Mouse (Mus musculus) lung, postnatal 0 days (tissue): ENCODE results near the gene Col6a1. TPM values are rescaled to one million over a fixed set of nuclear protein-coding genes. Genes with fewer than 3 reads are reported as not detected.
A peak's percentile ranks its signal among the peaks of the same experiment; 100 is the strongest.

Source experiments
- ATAC-seq: fragments of 200-750 bp; cut with Nextera tagmentation; 2 replicates; pipeline ENCODE4 v1.8.0; 2017; ENCODE audit warnings: moderate library complexity
- DNase-seq: peaks from one replicate; pipeline ENCODE4 v3.0.0-alpha.2; 2016; ENCODE audit warnings: low spot score
- H3K27ac ChIP-seq: fragments of 300-500 bp; sonication (generic); 2 replicates; pipeline ENCODE4 v1.5.1; 2014; ENCODE audit warnings: antibody characterized with exemption, mild to moderate bottlenecking, low read length, mixed read lengths
- H3K27me3 ChIP-seq: fragments of 300-500 bp; sonication (generic); replicated peaks from 2 replicates; pipeline ENCODE4 v1.6.1; 2014; ENCODE audit warnings: low read length, mixed read lengths; ENCODE audit not compliant: insufficient read depth
- H3K36me3 ChIP-seq: fragments of 300-500 bp; sonication (generic); 2 replicates; pipeline ENCODE4 v1.6.1; 2014; ENCODE audit warnings: low read length, mixed read lengths; ENCODE audit not compliant: insufficient read depth
- H3K4me1 ChIP-seq: fragments of 300-500 bp; sonication (generic); 2 replicates; pipeline ENCODE4 v1.6.1; 2014; ENCODE audit warnings: antibody characterized with exemption, low read depth, low read length, mixed read lengths; ENCODE audit not compliant: insufficient read depth
- H3K4me2 ChIP-seq: fragments of 300-500 bp; sonication (generic); replicated peaks from 2 replicates; pipeline ENCODE4 v1.6.1; 2014; ENCODE audit warnings: low read depth, mild to moderate bottlenecking, low read length, moderate library complexity, mixed read lengths
- H3K4me3 ChIP-seq: fragments of 300-500 bp; sonication (generic); 2 replicates; pipeline ENCODE4 v1.5.1; 2014; ENCODE audit warnings: low read depth, low read length
- H3K9ac ChIP-seq: fragments of 300-500 bp; sonication (generic); replicated peaks from 2 replicates; pipeline ENCODE4 v1.6.1; 2014; ENCODE audit warnings: low read depth, mild to moderate bottlenecking
- H3K9me3 ChIP-seq: fragments of 300-500 bp; sonication (generic); 2 replicates; pipeline ENCODE4 v1.6.1; 2016; ENCODE audit warnings: low read length, mixed read lengths
- CTCF ChIP-seq: IDR thresholded peaks from 2 replicates; pipeline ENCODE4 v1.5.1; 2016; ENCODE audit warnings: antibody characterized with exemption, mild to moderate bottlenecking
- EP300 ChIP-seq: IDR thresholded peaks from 2 replicates; pipeline ENCODE4 v1.6.1; 2016; ENCODE audit warnings: antibody characterized with exemption, mild to moderate bottlenecking, control low read depth
- WGBS: fragments of 180-500 bp; shearing (Covaris S2); extraction: QIAGEN DNeasy Blood & Tissue Kit; methylation state at CpG from one replicate; pipeline ENCODE4 v1.1.7; 2014; 5-methylcytosine and 5-hydroxymethylcytosine counted together
- polyA plus RNA-seq: library from polyadenylated mRNA; unstranded; fragments of >200 nt; fragmentation: Nextera tagmentation; extraction: Ambion mirVana; gene quantifications from 2 replicates; pipeline ENCODE4 v1.2.1, GENCODE M21; 2015

Gene Col6a1
- polyA plus RNA-seq, 1 experiment from 2014 or later = 387 TPM

DNA sequence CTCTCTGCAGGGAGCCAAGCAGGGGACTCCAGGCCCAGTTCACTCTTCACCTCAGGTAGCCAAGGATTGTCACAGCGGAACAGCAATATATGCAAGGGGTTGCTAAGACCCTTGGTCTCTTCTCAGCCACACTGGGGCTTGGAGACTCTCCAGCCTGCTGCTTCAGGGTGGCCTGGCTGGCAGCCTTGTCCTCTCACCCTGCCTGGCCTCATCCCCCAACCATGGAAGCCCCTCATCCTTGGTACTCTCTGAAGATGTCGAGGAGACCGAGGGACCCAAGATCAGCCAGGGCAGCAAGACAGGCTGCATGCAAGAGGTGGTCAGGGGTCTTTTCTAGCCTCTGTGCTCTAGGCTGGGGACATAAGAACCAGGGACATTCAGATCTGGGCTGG, 7.7 kb upstream of the Col6a1 start:
- 25% methylated on average over 3 of the region's 3 CpGs for WGBS
- no peak; the same call in 1 of the 2 replicates for TF ChIP-seq EP300
- no peak for TF ChIP-seq CTCF
- H3K27ac ChIP-seq = peak overlapping the region; percentile 79
- H3K4me1 ChIP-seq = peaks cover 8% of the 10 kb centered on the region; the same call in 1 of the 2 replicates
- 0 out of 2 replicates have a peak overlapping the region, but pooled peaks have one; percentile 22 for H3K4me2 ChIP-seq
- H3K4me3 ChIP-seq = no peak overlapping the region
- H3K36me3 ChIP-seq = no peaks in the 10 kb centered on the region
- no peaks in the 10 kb centered on the region for H3K27me3 ChIP-seq
- ATAC-seq = no peak; the same call in 1 of the 2 replicates
- H3K9me3 ChIP-seq = no peaks in the 10 kb centered on the region
- no peak overlapping the region for H3K9ac ChIP-seq
- no peak for DNase-seq

DNA sequence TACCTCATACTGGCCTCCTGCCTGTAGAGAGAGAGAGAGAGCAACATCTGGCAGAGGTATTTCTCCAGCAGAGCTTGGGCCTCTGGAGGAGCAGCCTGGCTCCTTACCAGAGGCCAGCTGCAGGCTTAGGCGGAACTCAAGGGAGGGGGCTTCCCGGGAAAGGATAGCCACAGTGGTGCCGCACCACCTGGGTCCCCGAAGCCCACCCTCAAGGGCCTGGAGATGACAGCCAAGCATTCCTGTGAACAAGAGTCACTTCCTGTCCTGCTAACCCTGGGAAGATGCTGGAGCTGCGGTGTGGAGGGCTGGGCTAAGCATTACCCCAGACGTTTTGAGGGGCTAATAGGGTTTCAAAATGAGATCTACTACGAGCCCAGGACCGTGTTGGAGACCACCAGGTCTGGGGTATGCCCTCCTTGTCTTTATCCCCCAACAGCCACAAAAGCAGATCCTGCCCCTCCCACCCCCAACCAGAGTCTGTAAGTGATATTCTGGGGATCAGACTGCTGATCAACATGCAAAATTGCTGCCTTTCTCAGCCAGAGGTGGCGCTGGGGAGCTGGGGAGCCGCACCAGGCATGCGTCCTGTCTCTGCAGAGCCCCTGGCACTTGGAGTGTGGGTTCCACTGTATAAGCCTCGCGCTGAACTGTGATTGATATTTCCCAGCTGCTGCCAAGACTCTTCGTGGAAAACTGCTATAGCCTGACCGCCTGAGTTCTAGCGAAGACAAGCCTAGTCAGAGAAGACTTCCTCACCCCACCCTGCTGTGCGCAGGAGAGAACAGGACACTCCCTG, 7.1 kb upstream of the Col6a1 start:
- Histone ChIP-seq H3K9ac (no peak overlapping the region), H3K4me3 (no peak overlapping the region), H3K27ac (peak overlapping the region; percentile 79), H3K36me3 (no peaks in the 10 kb centered on the region), H3K4me2 (peak overlapping the region; percentile 22; the same call in 1 of the 2 replicates), H3K4me1 (peaks cover 12% of the 10 kb centered on the region; the same call in 1 of the 2 replicates), H3K9me3 (no peaks in the 10 kb centered on the region), H3K27me3 (no peaks in the 10 kb centered on the region)
- peak; percentile 66 for TF ChIP-seq EP300
- TF ChIP-seq CTCF = peak; percentile 88
- 10% methylated on average over 17 of the region's 17 CpGs for WGBS
- peak; percentile 90 for ATAC-seq
- peak; percentile 94 for DNase-seq

DNA sequence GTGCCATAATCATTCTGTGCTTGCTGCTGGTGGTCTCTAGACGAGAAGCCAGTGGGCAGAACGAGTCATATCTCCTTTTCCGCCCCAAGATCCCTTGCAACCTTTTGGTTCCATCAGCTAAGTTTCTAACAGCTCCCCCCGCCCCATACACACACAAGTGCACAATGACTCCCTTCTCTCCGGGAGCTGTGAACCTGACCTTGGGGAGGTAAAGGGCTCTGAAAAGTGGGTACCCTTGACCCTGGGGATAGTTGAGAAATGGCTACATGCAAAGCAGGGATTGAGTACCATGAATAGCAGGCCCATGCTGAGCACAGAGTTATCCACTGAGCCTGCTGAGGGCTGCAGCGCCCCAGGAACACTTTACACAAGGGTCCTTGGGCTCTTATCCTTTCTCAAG, 6.4 kb upstream of the Col6a1 start:
- Histone ChIP-seq H3K27ac (peak overlapping the region; percentile 77), H3K9ac (no peak overlapping the region), H3K36me3 (no peaks in the 10 kb centered on the region), H3K27me3 (no peaks in the 10 kb centered on the region), H3K9me3 (no peaks in the 10 kb centered on the region), H3K4me1 (peaks cover 12% of the 10 kb centered on the region; the same call in 1 of the 2 replicates), H3K4me3 (no peak overlapping the region), H3K4me2 (no peak overlapping the region)
- DNase-seq (no peak), ATAC-seq (no peak)
- no peak for TF ChIP-seq CTCF
- TF ChIP-seq EP300 = no peak
- 45% methylated on average over 6 of the region's 6 CpGs for WGBS

DNA sequence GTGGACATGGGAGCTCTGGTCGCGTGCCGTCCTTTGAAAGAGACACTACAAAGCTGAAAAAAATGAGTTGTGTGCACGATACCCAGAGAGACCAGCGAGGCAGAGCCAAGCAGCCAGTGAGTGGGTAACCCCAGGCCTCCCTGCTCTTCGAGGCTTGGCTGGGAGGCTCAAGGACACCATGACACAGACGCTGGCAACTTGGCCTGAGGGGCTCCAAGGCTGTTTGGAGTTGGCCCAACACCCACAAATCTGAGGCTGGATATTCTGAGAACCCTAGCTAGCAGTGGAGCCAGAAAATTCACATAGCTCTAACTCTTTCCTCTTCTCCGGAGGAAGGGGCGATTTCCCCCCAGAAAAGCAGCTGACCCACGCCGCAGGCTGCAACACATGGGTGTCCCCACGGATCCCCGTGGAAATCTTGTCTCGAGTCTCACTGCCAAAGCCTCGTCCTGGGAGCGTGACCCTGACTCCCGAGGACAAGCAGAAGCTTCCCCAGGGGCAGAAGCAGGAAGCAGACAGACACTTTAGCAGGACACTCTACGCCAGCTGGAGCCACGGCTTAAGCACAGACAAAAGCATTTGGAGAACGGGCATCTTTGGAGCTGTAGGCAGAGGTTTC, 5.8 kb upstream of the Col6a1 start:
- no peak for DNase-seq
- Histone ChIP-seq H3K27ac (peak overlapping the region; percentile 77), H3K4me1 (peaks cover 12% of the 10 kb centered on the region; the same call in 1 of the 2 replicates), H3K36me3 (no peaks in the 10 kb centered on the region), H3K27me3 (no peaks in the 10 kb centered on the region), H3K4me2 (no peak overlapping the region), H3K4me3 (no peak overlapping the region), H3K9ac (no peak overlapping the region), H3K9me3 (no peaks in the 10 kb centered on the region)
- WGBS = 50% methylated on average over 20 of the region's 20 CpGs
- ATAC-seq = no peak
- TF ChIP-seq CTCF (no peak), EP300 (no peak)

GRCm38 (mm10) chr10:76729631-76730620, 4.0 kb upstream of the Col6a1 start:
- H3K4me3 ChIP-seq = no peak overlapping the region
- ATAC-seq (no peak), DNase-seq (peak; percentile 31)
- H3K4me2 ChIP-seq = no peak overlapping the region
- no peak overlapping the region for H3K9ac ChIP-seq
- WGBS = 73% methylated on average over 19 of the region's 19 CpGs
- TF ChIP-seq CTCF (no peak), EP300 (no peak)
- no peaks in the 10 kb centered on the region for H3K9me3 ChIP-seq
- peaks cover 12% of the 10 kb centered on the region; the same call in 1 of the 2 replicates for H3K4me1 ChIP-seq
- H3K27me3 ChIP-seq = no peaks in the 10 kb centered on the region
- no peak overlapping the region for H3K27ac ChIP-seq
- no peaks in the 10 kb centered on the region for H3K36me3 ChIP-seq
